In genomic region chr1:69105493-69106321, GRCm38 (mm10) we compare ENCODE assay signal across 8 mouse cellular contexts. TPM values are rescaled to one million over a fixed set of nuclear protein-coding genes. Genes with fewer than 3 reads are reported as not detected.
A peak's percentile ranks its signal among the peaks of the same experiment; 100 is the strongest.
DNase-seq lines count a peak whose midpoint lies in the region; ATAC-seq and TF ChIP-seq lines count a peak whose summit lies in the region.

No protein-coding gene starts in this region.

- H3K27me3 ChIP-seq in ES-Bruce4 (ENCODE audit: control insufficient read depth, insufficient read depth, low read length, poor library complexity, severe bottlenecking): peaks cover 16% of the 10 kb centered on the region
- peaks cover 86% of the 10 kb centered on the region for H3K27me3 ChIP-seq in forebrain, embryonic 10.5 days (ENCODE audit: poor library complexity, severe bottlenecking)
- no peaks in the 10 kb centered on the region; the same call in 1 of the 2 replicates for H3K27me3 ChIP-seq in hindbrain, embryonic 11.5 days (ENCODE audit: control insufficient read depth, insufficient read depth, low read length)
- peaks cover 20% of the 10 kb centered on the region for H3K27me3 ChIP-seq in stomach, embryonic 15.5 days (replicated peaks)

- peak overlapping the region; percentile 3; the same call in 1 of the 2 replicates for H3K9ac ChIP-seq in ES-Bruce4 (ENCODE audit: low read depth, poor library complexity, severe bottlenecking)
- peak overlapping the region; percentile 56 for H3K9ac ChIP-seq in hindbrain, embryonic 11.5 days (ENCODE audit: low read depth, low read length)
- H3K9ac ChIP-seq in stomach, embryonic 15.5 days: no peak overlapping the region

- no peaks in the 10 kb centered on the region for H3K9me3 ChIP-seq in ES-Bruce4 (replicated peaks; ENCODE audit: control insufficient read depth, insufficient read depth, low read length, poor library complexity, severe bottlenecking)
- no peaks in the 10 kb centered on the region for H3K9me3 ChIP-seq in forebrain, embryonic 10.5 days
- H3K9me3 ChIP-seq in hindbrain, embryonic 11.5 days (ENCODE audit: control insufficient read depth, low read length): no peaks in the 10 kb centered on the region
- H3K9me3 ChIP-seq in stomach, embryonic 15.5 days: no peaks in the 10 kb centered on the region

- TF ChIP-seq EP300 in ES-Bruce4 (IDR thresholded peaks at IDR 0.05; ENCODE audit: insufficient read depth, low read depth, low read length): no peak

- H3K36me3 ChIP-seq in ES-Bruce4 (ENCODE audit: control insufficient read depth, insufficient read depth, low read length, poor library complexity, severe bottlenecking): no peaks in the 10 kb centered on the region
- no peaks in the 10 kb centered on the region for H3K36me3 ChIP-seq in forebrain, embryonic 10.5 days (replicated peaks)
- no peaks in the 10 kb centered on the region for H3K36me3 ChIP-seq in hindbrain, embryonic 11.5 days (ENCODE audit: control insufficient read depth, insufficient read depth, low read length)
- H3K36me3 ChIP-seq in stomach, embryonic 15.5 days: no peaks in the 10 kb centered on the region

- TF ChIP-seq POLR2A in ES-Bruce4 (IDR thresholded peaks at IDR 0.05; ENCODE audit: insufficient read depth, low read length): no peak
- TF ChIP-seq POLR2A in brain, embryonic 14.5 days (IDR thresholded peaks at IDR 0.05; ENCODE audit: borderline replicate concordance, extremely low read depth, insufficient read depth, insufficient read length, poor library complexity, severe bottlenecking): no peak

- peak overlapping the region; percentile 75 for H3K4me3 ChIP-seq in ES-Bruce4 (ENCODE audit: low read depth, low read length)
- peak overlapping the region; percentile 79 for H3K4me3 ChIP-seq in forebrain, embryonic 10.5 days
- peak overlapping the region; percentile 81 for H3K4me3 ChIP-seq in hindbrain, embryonic 11.5 days (ENCODE audit: low read depth, low read length)
- H3K4me3 ChIP-seq in stomach, embryonic 15.5 days (replicated peaks): peak overlapping the region; percentile 58

- ATAC-seq in hindbrain, embryonic 11.5 days (ENCODE audit: low FRiP score): peak; percentile 68
- ATAC-seq in stomach, embryonic 15.5 days (ENCODE audit: insufficient read depth, low FRiP score, low read depth): no peak

- peak; percentile 87 for DNase-seq in brain, embryonic 14.5 days (ENCODE audit: low read depth)
- peak; percentile 74 for DNase-seq in forebrain, embryonic 10.5 days (ENCODE audit: extremely low spot score, low spot score)
- DNase-seq in hindbrain, embryonic 11.5 days (ENCODE audit: low spot score): peak; percentile 72
- DNase-seq in layer of hippocampus, postnatal 14 days (ENCODE audit: low spot score in 2 of 2): peak; percentile 19 to 31
- peak; percentile 2 for DNase-seq in lung, postnatal 10 days
- no peak for DNase-seq in MN1 (ENCODE audit: low spot score)

- under 1% methylated on average over 29 of the region's 29 CpGs for WGBS in forebrain, embryonic 10.5 days
- under 1% methylated on average over 29 of the region's 29 CpGs for WGBS in hindbrain, embryonic 11.5 days
- under 1% methylated on average over 29 of the region's 29 CpGs for WGBS in stomach, embryonic 15.5 days

- no peak overlapping the region for H3K27ac ChIP-seq in ES-Bruce4 (ENCODE audit: insufficient read depth, low read length)
- peak overlapping the region; percentile 86 for H3K27ac ChIP-seq in forebrain, embryonic 10.5 days
- peak overlapping the region; percentile 48 for H3K27ac ChIP-seq in hindbrain, embryonic 11.5 days (ENCODE audit: low read depth, low read length)
- no peak overlapping the region for H3K27ac ChIP-seq in stomach, embryonic 15.5 days

- peak overlapping the region; percentile 96 for H3K4me2 ChIP-seq in hindbrain, embryonic 11.5 days (replicated peaks; ENCODE audit: low read depth, low read length)
- peak overlapping the region; percentile 100 for H3K4me2 ChIP-seq in stomach, embryonic 15.5 days

- TF ChIP-seq CTCF in ES-Bruce4 (IDR thresholded peaks at IDR 0.05; ENCODE audit: low read depth, low read length): no peak
- TF ChIP-seq CTCF in brain, embryonic 14.5 days (IDR thresholded peaks at IDR 0.05; ENCODE audit: borderline replicate concordance, extremely low read depth, insufficient read depth, insufficient read length): no peak

- no peaks in the 10 kb centered on the region for H3K4me1 ChIP-seq in ES-Bruce4 (ENCODE audit: control insufficient read depth, insufficient read depth, low read length)
- peaks cover 48% of the 10 kb centered on the region for H3K4me1 ChIP-seq in forebrain, embryonic 10.5 days
- no peaks in the 10 kb centered on the region; the same call in 1 of the 2 replicates for H3K4me1 ChIP-seq in hindbrain, embryonic 11.5 days (replicated peaks; ENCODE audit: control insufficient read depth, insufficient read depth, low read length)
- peaks cover 25% of the 10 kb centered on the region for H3K4me1 ChIP-seq in stomach, embryonic 15.5 days

RNA-seq across cellular contexts. Expression of gene Erbb4, which starts 2.2 kb away (rescaled TPM):
- polyA plus RNA-seq in ES-Bruce4 (2011; ENCODE audit: insufficient read depth, insufficient read length, low read depth, missing spikeins): 0.88 and 0.90 TPM in 2 replicates
- 7.8 and 12.2 TPM in 2 replicates for polyA plus RNA-seq in brain, embryonic 14.5 days (2012; rRNA removed)
- polyA plus RNA-seq in forebrain, embryonic 10.5 days (2016; fragmentation: Nextera tagmentation; extraction: Ambion mirVana): 2.2 and 2.4 TPM in 2 replicates
- polyA plus RNA-seq in hindbrain, embryonic 11.5 days (2014; fragmentation: Nextera tagmentation; extraction: Ambion mirVana): 5.6 and 10.2 TPM in 2 replicates
- total RNA-seq in layer of hippocampus, postnatal 14 days (2021): 10 to 100 TPM; 40.5 TPM
- polyA plus RNA-seq in stomach, embryonic 15.5 days (2015; fragmentation: Nextera tagmentation; extraction: Ambion mirVana): 0.13 and 0.14 TPM in 2 replicates

Comparison
In these comparisons a context has a peak if more than half of its experiments do, and no peak if none do; other contexts are left out.
1. H3K27ac ChIP-seq: peak in forebrain, embryonic 10.5 days (single experiment) and hindbrain, embryonic 11.5 days (single experiment); none in ES-Bruce4 (single experiment) and stomach, embryonic 15.5 days (single experiment).
2. Peak in every context shown above with its lines, with median percentiles within 50 percentile points of each other: H3K4me3 ChIP-seq.